Mouse (Mus musculus) 3T3-L1 (cell line): ENCODE data around the gene Fcgr1.
"Not testable (repeated sequence)": the region's sequence is repeated elsewhere in the genome, so short reads cannot be mapped to it uniquely, and the experiment has no call there.

Experiments used
- DNase-seq: peaks from one replicate; pipeline ENCODE4 v3.0.0-alpha.2; 2015; ENCODE audit warnings: low read depth, low spot score

The Fcgr1 gene

DNA sequence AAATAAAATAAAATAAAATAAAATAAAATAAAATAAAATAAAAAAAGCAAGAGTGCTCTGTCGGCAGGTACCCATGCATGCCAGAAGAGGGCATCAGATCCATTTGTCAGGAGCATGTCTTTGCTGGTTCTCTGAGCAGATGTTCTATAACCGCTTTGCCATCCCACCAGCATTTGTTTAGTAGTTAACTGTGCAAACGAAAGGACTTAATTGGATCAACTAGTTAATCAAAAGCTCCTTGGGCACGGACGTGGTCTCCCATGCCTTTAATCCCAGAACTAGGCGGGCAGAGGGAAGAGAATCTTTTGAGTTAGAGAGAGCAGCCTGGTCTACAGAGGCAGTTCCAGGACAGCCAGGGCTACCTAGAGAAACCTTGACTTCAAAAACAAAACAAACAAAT, 33.4 kb upstream of the Fcgr1 start:
- peak; percentile 80 for DNase-seq

GRCm38 (mm10) chr3:96323806-96324205, 30.0 kb upstream of the Fcgr1 start:
- DNase-seq = not testable (repeated sequence)

DNA sequence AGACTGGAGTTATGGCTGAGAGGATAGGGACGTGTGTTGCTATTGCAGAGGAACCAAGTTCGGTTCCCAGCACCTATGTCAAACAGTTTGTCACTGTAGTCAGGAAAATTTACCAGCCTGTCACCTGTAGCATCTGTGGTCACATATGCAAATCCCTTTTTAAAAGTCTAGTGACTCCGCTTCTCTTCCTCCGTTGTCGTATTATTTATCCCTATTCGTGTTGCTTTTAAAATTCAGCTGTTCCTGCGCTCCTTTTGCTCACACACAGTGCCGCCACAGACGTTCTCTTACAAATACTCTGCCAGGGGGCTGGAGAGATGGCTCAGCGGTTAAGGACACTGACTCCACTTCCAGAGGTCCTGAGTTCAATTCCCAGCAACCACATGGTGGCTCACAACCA, 28.8 kb upstream of the Fcgr1 start:
- DNase-seq = no peak

DNA sequence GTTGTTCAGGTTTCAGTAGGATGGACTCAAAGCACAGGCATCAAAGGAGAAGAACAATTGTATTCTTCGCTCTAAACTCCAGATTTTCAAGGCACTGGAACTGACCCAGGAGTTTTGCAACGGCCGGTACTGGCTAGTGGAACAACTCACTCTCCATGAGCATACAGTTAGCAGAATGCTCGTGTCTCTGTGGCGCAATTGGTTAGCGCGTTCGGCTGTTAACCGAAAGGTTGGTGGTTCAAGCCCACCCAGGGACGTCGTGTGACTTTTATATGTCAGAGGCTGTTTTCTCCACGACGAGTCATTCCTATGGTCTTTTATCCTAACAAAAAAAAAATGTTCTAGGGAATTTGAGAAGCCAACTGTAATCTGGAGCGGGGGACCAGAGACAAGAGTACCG, 28.1 kb upstream of the Fcgr1 start:
- DNase-seq = no peak

- DNase-seq = not testable (repeated sequence)
These were observed 26.2 kb upstream of the Fcgr1 start for GRCm38 (mm10) chr3:96320003-96320402.

DNA sequence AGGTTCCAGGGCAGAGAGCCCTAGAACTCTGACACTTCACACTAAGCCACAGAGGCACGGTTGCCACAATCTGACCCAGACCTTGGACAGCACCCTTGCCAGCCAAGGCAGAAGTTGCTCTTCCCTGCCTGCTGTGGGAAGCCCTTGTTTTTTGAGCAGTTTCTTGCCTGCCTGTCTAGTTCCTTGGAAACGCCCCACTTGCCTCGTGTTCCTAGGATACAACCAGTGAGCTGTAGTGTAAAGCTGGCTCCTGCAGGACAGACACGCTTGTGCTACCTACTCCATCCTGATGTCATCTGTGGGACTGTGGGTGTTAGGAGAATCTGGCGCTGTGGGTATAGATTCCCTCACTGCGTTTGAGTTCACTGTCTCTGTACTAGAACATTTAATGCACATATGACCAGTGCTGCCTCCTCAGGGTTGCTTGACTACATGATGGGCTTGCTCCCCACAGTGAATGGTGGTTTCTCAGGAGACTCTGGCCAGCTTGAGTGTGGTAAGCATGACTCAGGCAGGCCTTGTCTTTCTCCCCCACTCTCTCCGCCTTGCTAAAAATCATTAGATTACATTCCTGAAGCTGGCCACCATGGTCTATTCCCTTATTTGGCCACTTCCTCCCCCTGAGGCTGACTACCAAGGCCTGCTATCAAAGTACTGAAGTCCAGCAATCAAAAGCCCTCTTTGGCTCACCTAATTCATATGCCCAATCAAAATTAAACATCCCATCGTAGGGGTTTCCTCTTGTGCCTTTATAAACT, 18.8 kb upstream of the Fcgr1 start:
- DNase-seq = peak; percentile 67

DNA sequence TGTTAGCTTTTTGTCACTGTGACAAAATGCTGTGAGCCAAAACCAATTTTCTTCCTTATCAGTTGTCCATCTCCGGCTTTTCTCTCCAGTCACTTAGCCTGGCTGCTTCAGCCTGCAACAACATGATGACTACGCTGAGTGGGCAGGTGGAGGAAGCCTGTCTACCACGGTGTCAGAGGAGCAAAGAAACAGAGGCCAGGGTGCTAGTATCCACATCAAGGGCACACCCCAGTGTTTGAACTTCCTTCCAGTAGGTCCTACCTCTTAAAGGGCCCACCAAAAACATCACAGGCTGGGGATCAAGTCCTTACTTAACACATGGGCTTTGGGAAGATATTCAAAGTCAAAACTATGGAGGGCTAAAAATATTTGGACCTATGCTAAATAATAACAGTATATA, 15.7 kb upstream of the Fcgr1 start:
- no peak for DNase-seq

- DNase-seq = no peak
These were observed 12.7 kb upstream of the Fcgr1 start for GRCm38 (mm10) chr3:96306506-96306905.

DNA sequence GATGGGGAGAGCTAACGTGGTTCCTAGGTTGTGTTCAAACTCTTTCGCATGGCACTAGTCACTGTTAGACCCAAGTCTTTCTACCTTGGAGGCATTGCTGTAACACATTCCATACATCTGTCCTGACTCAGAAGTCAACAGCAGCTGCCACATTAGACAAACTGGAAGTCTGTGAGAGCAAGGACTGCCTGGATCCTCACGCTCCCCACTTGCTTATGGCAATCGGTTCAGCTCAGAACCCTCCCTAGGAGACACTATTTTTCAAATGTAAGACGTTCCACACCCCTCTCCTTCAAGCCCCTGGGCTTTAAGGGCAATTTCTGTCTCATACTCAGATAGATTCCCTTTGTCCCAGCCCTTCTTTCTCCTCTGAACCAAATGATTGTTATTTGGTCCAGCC, 8.3 kb upstream of the Fcgr1 start:
- no peak for DNase-seq

DNA sequence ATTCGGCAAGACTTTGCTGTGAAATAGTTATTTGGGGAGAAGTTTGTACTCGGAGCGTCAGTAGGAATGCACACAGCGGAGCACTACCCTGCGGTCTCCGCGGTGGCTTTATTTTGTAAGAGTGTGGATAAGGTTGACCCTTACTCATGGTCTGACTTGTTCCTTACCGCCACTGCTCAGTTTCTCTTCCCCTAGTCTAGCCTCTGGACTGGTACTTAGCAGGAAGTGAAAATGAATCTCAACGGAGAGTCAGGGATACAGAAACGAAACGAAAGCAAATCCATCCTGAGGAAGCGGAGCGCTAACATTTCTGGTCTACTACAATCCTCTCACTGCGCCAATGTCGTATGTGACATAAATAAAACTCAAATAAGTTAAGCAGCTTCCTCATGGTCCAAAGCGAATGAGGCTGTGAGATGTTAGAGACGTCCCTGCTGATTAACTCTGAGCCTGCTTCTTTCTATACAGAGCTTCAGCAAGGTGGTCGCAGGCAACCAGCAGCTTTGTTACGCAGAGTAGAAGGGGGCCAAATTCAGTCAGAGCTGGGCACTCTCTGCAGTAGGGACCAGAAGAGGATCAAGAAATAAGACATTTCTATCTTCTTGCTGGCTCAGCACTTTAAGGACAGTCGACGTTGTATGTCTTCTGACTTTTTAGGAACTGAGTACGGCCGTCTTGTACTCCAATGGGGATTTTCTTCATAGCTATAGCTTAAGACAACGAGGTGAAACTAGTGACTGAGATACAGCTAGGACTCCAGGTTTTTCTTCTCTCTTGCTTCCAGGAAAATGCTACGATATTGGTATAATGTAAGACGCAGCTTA, 7.1 kb upstream of the Fcgr1 start:
- DNase-seq = no peak

GRCm38 (mm10) chr3:96299562-96299961, 5.8 kb upstream of the Fcgr1 start:
- DNase-seq = no peak

- no peak for DNase-seq
These were observed 4.6 kb upstream of the Fcgr1 start for GRCm38 (mm10) chr3:96298360-96298759.

GRCm38 (mm10) chr3:96293368-96293767, 401 bp downstream of the Fcgr1 start:
- no peak for DNase-seq

- DNase-seq = no peak
These were observed 1.1 kb downstream of the Fcgr1 start for GRCm38 (mm10) chr3:96292641-96293040.

- DNase-seq = not testable (repeated sequence)
These were observed 3.0 kb downstream of the Fcgr1 start for GRCm38 (mm10) chr3:96290727-96291126.

DNA sequence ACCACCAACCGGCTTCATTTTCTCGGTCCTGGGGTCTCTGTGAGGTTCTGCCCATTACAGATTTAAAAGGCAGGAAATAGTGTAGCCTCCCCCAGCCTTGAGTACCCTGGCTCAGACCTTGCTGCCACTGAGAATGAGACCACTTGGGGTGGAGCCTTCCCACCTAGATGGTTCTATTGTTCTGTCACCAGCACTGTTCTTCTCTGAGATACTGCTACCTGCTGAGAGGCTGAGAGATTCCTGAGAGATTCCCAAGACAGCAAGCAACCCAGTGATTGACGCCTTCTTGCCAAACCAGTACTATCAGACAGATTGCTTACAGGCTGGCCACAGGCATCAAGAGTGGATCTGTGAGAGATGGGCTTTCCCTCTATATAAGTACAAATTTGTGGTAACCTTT, 4.6 kb downstream of the Fcgr1 start:
- no peak for DNase-seq

- not testable (repeated sequence) for DNase-seq
These were observed 6.4 kb downstream of the Fcgr1 start for GRCm38 (mm10) chr3:96287334-96287733.

DNA sequence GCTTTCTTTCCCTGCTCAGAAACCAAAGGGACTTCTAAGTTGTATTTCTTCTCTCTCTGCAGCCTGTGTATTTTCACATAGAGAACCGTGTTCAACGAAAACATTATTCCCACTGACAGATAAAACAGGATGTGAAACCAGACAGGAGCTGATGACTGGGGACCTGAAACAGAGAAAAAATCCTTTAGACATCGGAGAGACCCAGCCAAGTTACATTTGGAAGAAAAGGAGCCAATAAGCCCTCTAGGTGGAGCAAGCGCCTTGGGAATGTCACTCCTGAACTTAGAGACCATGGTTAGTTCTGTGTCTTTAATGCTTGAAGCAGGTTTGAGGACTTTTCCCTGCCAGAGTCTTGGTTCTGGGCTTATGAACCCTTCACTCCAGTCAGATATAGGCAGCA, 9.3 kb downstream of the Fcgr1 start:
- DNase-seq = peak; percentile 56

DNA sequence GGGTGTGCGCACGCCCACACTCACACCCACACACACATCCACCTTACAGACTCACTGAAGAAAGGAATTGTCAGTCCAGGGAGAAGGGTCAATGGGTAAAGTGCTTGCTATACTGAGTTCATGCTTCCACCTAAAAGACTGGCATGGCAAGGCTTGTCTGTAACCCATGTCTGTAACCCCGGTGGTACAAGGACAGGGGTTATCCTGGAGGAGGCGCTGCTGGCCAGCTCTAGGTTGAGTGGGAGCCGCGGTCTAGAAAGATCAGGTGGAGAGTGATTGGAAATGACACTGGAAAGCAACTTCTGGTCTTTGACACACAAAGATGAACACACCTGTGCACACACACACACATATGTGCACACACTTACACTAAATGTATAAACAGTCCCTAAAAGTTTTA, 13.1 kb downstream of the Fcgr1 start:
- DNase-seq = no peak

GRCm38 (mm10) chr3:96277800-96278624, 15.8 kb downstream of the Fcgr1 start:
- DNase-seq = peak; percentile 94

DNA sequence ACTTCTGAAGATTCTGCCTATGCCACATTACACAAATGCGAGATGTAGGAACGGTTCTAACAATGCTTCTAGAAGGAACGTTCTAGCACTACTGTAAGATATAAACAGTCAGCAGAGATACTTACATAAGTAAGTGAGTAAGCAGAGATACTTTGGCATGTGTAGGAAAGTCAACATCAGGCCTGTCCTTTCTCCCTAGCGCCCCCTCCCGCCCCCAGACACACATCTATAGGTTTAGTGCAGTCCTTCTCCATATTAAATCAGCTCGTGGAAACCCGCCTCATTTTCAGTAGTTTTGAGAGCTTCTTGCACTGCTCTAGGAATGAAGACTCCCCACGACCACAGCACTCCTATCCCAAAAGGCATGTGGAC, 16.4 kb downstream of the Fcgr1 start:
- DNase-seq = peak; percentile 43
